Mouse (Mus musculus): ENCODE results near the gene Fam83d.

DNA sequence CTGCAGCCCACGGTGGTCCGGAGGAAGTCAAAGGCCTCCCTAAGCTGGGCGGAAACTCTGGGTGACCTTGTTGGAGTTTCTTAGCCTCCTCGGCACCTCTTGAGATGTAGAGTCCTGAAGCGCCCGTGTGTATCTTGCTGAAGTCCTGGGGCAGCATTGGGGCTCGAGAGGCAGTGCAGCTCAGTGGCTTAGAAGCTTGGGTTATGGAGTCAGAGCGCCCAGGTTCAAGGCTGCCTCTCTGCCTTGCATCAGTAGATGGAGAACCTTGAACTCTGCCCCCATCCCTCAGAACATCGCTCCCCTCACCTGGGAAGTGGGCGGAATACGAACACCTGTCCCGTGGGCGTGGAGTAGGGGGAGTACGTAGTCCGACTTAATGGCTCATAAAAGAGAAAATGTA is 27.1 kb downstream of the Fam83d start:
- TF ChIP-seq CTCF (IDR thresholded peaks at IDR 0.05; ENCODE audit: insufficient read depth, low read length) (no peak), POLR2A (IDR thresholded peaks at IDR 0.05; ENCODE audit: borderline replicate concordance, extremely low read depth, low read depth, low read length) (no peak)
